Mouse (Mus musculus): ENCODE results near the gene Gm609. TPM values are rescaled to one million over a fixed set of nuclear protein-coding genes. Genes with fewer than 3 reads are reported as not detected.
A peak's percentile ranks its signal among the peaks of the same experiment; 100 is the strongest.
"Not testable (repeated sequence)": the region's sequence is repeated elsewhere in the genome, so short reads cannot be mapped to it uniquely, and the experiment has no call there.

Gm609 gene
- total RNA-seq (2021), result under 1 TPM; 0.14 to 0.45 TPM
- long read RNA-seq, experiment 1, result 0 reads
- long read RNA-seq, experiment 2, result 0 reads

GRCm38 (mm10) chr16:45492927-45493326 lies at the start of gene Gm609:
Gene Gm609 (minus strand): TSS chr16:45492969.
- DNase-seq (ENCODE audit: low spot score in 2 of 2), result no peak

- DNase-seq (ENCODE audit: low spot score in 2 of 2), result no peak
Measured at GRCm38 (mm10) chr16:45542108-45542507, 49.3 kb upstream of the Gm609 start.

- DNase-seq (ENCODE audit: low spot score in 2 of 2), result not testable (repeated sequence)
Measured at GRCm38 (mm10) chr16:45538342-45538741, 45.6 kb upstream of the Gm609 start.

GRCm38 (mm10) chr16:45535009-45535408 lies 42.2 kb upstream of the Gm609 start, which contains the start of gene Slc9c1:
Gene Slc9c1 (plus strand): TSS chr16:45535309.
- DNase-seq (ENCODE audit: low spot score in 2 of 2), result no peak

GRCm38 (mm10) chr16:45531950-45532349 lies 39.2 kb upstream of the Gm609 start, which contains the start of gene Gm17783:
Gene Gm17783 (minus strand): TSS chr16:45532050.
- DNase-seq (ENCODE audit: low spot score in 2 of 2), result no peak

- DNase-seq (ENCODE audit: low spot score in 2 of 2), result no peak
Measured at GRCm38 (mm10) chr16:45525551-45525950, 32.8 kb upstream of the Gm609 start.

- DNase-seq (ENCODE audit: low spot score in 2 of 2), result no peak
Measured at GRCm38 (mm10) chr16:45495326-45495725, 2.6 kb upstream of the Gm609 start.

GRCm38 (mm10) chr16:45476991-45477390 lies 15.8 kb downstream of the Gm609 start:
- DNase-seq (ENCODE audit: low spot score in 2 of 2), result no peak

GRCm38 (mm10) chr16:45471836-45472235 lies 20.9 kb downstream of the Gm609 start:
- DNase-seq (ENCODE audit: low spot score in 2 of 2), result not testable (repeated sequence)

- no peak for DNase-seq (ENCODE audit: low spot score in 2 of 2)
Measured at GRCm38 (mm10) chr16:45454762-45455161, 38.0 kb downstream of the Gm609 start.

- no peak for DNase-seq (ENCODE audit: low spot score in 2 of 2)
Measured at GRCm38 (mm10) chr16:45437230-45437739, 55.5 kb downstream of the Gm609 start.

GRCm38 (mm10) chr16:45435591-45435990 lies 57.2 kb downstream of the Gm609 start:
- DNase-seq (ENCODE audit: low spot score in 2 of 2), result no peak

- DNase-seq (ENCODE audit: low spot score in 2 of 2), result no peak
Measured at GRCm38 (mm10) chr16:45427651-45428050, 65.1 kb downstream of the Gm609 start.

- DNase-seq (ENCODE audit: low spot score in 2 of 2), result no peak
Measured at GRCm38 (mm10) chr16:45413497-45413896, 79.3 kb downstream of the Gm609 start.

GRCm38 (mm10) chr16:45409064-45409446 lies 83.7 kb downstream of the Gm609 start:
- DNase-seq (ENCODE audit: low spot score in 2 of 2), result not testable (repeated sequence)

- DNase-seq (ENCODE audit: low spot score in 2 of 2), result peak in 1 of 2 experiments; percentile 7
Measured at GRCm38 (mm10) chr16:45408425-45409063, 84.2 kb downstream of the Gm609 start, which contains the start of gene Cd200. Gene Cd200 (minus strand): TSS chr16:45409053.

- no peak for DNase-seq (ENCODE audit: low spot score in 2 of 2)
Measured at GRCm38 (mm10) chr16:45407645-45408400, 84.9 kb downstream of the Gm609 start.

GRCm38 (mm10) chr16:45407091-45407490 lies 85.7 kb downstream of the Gm609 start:
- no peak for DNase-seq (ENCODE audit: low spot score in 2 of 2)

- DNase-seq (ENCODE audit: low spot score in 2 of 2), result no peak
Measured at GRCm38 (mm10) chr16:45402951-45403350, 89.8 kb downstream of the Gm609 start.

- DNase-seq (ENCODE audit: low spot score in 2 of 2), result no peak
Measured at GRCm38 (mm10) chr16:45402036-45402435, 90.7 kb downstream of the Gm609 start.

GRCm38 (mm10) chr16:45399947-45400555 lies 92.7 kb downstream of the Gm609 start:
- no peak for DNase-seq (ENCODE audit: low spot score in 2 of 2)

- DNase-seq (ENCODE audit: low spot score in 2 of 2), result no peak
Measured at GRCm38 (mm10) chr16:45399411-45399810, 93.4 kb downstream of the Gm609 start.

Data from adrenal gland, postnatal 4 days (tissue).